Mouse (Mus musculus) urinary bladder, postnatal 14 days (tissue): ENCODE results near the gene Ttc16.

Experiments used
- DNase-seq: peaks from one replicate; pipeline ENCODE4 v3.0.0; 2021; ENCODE audit warnings: low spot score

Gene Ttc16

DNA sequence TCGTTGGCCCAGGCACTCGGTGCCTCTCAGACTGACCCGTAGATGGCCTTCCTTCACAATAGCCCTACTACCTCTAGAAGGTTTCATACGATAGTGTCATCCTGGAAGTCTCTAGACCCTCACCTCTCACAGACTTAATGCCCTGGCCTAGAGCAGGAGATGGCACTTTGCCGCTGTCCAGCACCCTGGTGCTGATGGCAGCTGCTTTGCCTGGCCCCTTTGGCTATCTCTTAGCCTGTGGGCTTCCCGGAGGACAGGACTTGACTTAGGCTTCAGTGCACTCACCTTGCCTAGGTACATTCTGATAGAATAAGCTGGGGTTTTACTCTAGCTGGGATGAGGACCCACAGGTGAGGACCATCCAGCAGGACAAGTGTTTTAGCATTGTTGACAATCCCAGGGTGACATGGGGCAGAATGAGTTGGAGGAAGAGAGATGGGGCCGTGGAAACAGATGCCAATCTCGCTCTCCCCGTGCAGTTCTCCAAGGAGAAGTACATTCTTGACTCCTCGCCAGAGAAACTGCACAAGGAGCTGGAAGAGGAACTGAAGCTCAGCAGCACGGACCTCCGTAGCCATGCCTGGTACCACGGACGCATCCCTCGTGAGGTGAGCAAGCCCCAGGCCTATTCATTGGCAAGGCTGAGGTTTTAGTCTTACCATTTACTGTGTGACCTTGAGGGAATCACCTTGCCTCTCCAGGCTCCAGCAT, 31.0 kb downstream of the Ttc16 start:
- no peak for DNase-seq

DNA sequence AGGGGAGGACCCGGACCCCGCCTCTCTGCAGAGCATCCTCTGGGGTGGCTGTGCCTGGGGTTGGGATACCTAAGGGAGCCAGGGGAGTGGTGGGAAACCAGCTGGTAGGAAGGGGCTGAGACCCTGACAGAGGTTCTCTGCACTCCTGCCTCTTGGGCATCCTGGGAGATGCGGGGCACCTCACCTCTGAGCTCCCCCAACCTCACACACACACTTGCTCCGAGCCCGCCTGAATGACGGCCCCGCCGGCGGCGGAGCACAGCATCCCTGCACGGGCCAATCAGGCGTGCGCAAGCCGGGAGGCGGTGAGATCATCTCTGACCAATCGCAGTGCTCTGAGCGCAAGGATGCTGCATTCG, 33.3 kb downstream of the Ttc16 start:
- DNase-seq = no peak

DNA sequence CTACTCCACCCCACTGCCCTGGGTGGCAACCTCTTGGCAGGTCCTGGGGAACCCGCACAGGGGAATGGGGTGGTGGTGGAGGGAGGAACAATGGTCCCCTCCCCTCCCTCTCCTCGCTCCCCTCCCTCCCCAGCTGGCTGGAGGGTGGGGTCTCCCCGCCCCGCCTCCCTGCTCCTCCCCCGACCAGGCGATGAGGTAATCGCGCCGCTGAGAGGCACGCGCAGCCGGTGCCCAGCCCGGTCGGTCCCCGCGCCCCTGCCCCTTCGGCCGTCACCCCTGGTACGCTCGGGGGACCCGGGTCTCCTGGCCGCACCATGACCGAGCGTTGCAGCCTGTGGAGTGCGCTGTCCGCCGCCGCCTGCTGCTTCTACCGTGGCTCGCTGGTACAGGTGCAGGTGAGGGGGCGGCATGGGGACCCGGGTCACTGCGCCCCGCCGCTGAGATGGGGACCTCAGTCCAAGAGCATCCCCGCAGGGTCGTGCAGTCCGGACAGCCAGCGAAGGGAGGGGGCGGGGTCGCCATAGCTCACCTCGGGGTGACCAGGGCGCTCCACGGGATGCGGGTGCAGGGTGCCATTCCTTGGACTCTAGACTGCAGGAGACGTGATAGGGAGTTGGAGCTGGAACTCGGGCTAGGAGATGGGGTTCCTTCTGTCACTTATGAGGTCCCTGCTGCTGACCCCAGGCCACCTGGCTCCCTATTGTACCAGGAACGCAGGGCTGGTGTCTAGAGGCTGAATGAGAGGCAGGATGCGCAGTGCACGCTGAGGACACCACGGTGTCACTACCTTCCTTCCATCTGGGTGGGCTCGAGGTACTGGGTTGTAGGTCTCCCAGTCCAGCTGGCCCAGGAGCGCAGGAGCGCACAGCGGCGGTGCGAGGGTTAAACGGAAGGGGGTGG, 33.9 kb downstream of the Ttc16 start:
- DNase-seq = peak; percentile 35

GRCm38 (mm10) chr2:32740916-32741272, 34.5 kb downstream of the Ttc16 start, which contains the start of gene 6330409D20Rik:
6330409D20Rik (minus strand) TSS chr2:32741016.
- no peak for DNase-seq

GRCm38 (mm10) chr2:32739311-32739710, 36.1 kb downstream of the Ttc16 start:
- DNase-seq = no peak

- DNase-seq = no peak
Measured at GRCm38 (mm10) chr2:32737008-32737407, 38.4 kb downstream of the Ttc16 start.

DNA sequence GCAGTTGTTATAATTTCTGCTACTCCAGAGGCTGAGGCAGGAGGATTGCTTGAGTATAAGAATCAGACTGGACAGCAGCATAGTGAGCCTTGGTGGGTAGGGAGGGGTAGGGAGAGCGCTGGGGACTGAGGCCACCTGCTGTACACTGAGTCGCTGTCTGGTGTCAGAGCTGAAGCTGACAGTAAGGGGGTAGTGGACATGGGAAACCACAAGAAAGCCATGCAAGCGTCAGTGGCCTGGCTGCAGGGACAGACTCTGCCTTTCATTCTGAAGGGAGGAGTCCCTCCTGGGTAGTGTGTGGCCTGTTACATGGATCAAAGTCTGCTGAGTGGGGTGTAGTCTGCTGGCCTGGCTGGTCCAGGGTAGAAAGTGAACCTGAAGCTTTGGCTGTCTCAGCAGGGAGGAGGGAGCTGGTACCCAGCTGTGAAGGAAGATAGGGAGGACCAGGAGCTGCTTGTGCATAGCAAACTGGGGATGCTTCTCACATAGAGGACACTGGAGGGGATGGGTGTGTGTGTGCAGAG, 39.1 kb downstream of the Ttc16 start:
- no peak for DNase-seq

- no peak for DNase-seq
Measured at GRCm38 (mm10) chr2:32734933-32735332, 40.5 kb downstream of the Ttc16 start.

DNA sequence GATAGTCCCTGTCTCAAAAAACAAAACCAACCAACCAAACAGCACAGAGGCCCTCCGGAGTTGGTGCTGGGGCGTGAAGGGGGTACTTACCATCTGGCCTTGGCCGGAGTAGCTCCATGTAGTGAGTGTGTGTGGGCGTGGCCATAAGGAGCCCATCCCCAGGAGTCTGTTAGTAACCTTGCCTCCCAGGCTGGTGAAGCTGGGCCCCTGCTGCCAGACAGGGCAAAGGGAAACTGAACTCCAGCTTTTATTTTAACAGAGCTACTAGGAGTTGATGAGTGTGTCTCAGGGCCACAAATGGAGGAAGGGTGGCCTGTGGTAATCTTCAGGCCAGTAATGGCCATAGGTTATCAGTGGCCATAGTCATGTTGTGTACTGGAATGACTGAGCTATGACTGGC, 41.0 kb downstream of the Ttc16 start:
- DNase-seq = no peak

DNA sequence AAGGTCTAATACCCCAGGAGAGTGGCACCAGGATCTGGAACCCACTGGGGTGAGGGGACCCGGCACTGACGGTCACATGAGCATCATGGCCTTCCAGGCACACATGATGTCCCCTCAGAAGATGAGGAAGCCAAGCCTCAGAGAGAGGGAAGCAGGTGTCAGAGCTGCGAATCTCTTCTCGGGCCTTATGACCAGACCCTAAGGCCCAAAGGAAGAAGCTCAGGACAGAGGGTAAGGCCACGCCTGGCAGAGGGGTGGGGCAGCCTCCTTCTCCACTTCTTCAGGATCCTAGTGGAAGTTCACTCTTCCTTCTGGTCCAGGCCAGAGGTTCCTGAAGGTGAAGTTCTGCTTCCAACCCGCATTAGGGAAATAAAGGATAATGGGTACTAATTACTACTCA, 42.7 kb downstream of the Ttc16 start:
- no peak for DNase-seq

DNA sequence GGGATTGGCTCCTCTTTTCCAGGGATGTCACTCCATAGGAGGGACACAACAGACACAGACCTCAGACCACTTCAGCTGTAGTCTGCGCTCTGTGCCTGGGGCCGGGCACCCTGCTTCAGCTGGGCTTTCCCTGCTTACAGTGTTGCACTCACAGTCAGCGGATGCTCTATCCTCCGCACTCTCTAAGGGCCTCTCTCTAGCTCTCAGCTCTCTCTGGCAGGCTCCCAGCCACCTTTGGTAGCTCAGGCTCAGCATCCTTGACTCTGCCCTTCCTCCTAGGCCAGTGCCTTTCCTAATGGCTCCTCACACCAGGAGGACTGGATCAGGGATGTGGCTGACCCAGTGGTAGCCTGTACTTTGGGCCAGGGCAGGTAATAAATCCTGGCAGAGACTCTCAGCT, 43.5 kb downstream of the Ttc16 start:
- no peak for DNase-seq

DNA sequence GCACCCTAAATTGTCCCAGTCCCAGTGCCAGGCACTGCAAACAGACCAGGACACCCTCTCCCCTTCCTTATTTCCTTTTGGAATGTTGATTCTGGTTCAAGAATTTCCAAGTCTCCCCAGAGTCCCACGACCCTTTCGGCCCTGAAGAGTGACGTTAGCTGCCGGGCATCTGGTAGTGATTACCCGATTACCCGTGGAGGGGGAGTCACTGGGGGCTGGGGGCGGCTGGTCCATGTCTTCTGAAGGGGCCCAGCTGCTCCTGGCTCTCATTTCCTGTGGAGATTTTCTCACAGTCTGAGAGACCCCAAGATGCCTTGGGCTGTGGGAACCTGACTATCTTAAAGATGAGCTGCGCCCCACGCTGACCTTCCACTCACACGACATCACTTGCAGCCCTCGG, 44.6 kb downstream of the Ttc16 start:
- no peak for DNase-seq

- no peak for DNase-seq
Measured at GRCm38 (mm10) chr2:32729547-32729946, 45.9 kb downstream of the Ttc16 start.

GRCm38 (mm10) chr2:32728463-32728862, 47.0 kb downstream of the Ttc16 start:
- no peak for DNase-seq

DNA sequence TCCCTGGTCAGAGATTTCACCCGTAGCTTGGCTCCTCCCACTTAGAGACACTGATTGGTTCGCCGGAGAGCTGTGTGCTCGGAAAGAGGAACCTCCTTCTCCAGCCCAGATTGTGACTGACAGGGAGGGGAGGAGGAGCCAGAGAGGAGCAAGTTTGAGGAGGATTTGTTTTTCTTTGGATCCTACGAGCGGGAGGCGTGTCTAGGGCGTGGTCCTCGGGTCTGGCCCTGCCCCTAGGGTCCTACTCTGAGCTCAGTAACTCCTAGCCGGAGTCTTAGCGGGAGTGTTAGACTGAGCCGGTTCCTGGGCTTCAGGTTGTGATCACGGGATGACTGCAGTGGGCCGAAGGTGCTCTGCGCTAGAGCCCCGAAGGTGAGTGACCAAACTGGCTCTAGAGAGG, 48.0 kb downstream of the Ttc16 start:
- DNase-seq = peak; percentile 94

GRCm38 (mm10) chr2:32724832-32725790, 50.3 kb downstream of the Ttc16 start:
- no peak for DNase-seq

- no peak for DNase-seq
Measured at GRCm38 (mm10) chr2:32724149-32724548, 51.3 kb downstream of the Ttc16 start.

DNA sequence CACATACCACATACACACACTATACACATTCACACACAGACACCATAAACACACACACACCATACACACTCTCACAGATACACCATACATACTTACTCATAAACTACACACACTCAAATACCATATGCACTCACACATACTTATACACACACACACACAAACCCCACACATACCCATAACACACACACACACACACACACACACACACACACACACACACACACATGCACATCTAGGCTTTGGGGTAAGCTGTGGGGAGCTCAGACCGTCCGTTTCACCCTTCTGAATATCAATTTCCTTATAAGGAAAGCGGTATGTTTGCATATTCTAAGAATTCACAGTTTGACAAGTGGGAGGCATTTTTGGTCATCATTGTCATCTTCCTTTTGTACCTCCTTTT, 52.9 kb downstream of the Ttc16 start:
- DNase-seq = no peak

GRCm38 (mm10) chr2:32722046-32722445, 53.4 kb downstream of the Ttc16 start:
- no peak for DNase-seq

GRCm38 (mm10) chr2:32720681-32721229, 54.7 kb downstream of the Ttc16 start, which contains the start of gene Sh2d3c:
Sh2d3c (plus strand) TSS chr2:32721055.
- DNase-seq = no peak

GRCm38 (mm10) chr2:32720053-32720452, 55.4 kb downstream of the Ttc16 start:
- DNase-seq = no peak

GRCm38 (mm10) chr2:32718761-32719160, 56.7 kb downstream of the Ttc16 start:
- no peak for DNase-seq
